Mouse (Mus musculus) heart, embryonic 12.5 days (tissue): Measurements from ENCODE around the gene Wdr92. TPM values are rescaled to one million over a fixed set of nuclear protein-coding genes. Genes with fewer than 3 reads are reported as not detected.

Source experiments
- ATAC-seq: fragments of 200-750 bp; cut with Nextera tagmentation; 2 replicates; pipeline ENCODE4 v1.8.0; 2017; ENCODE audit warnings: moderate TSS enrichment, moderate library complexity; ENCODE audit not compliant: insufficient number of reproducible peaks, low FRiP score
- H3K27ac ChIP-seq: fragments of 300-500 bp; sonication (generic); 2 replicates; pipeline ENCODE4 v1.5.1; 2016; ENCODE audit warnings: mild to moderate bottlenecking, moderate library complexity; ENCODE audit not compliant: poor library complexity, severe bottlenecking
- H3K27me3 ChIP-seq: fragments of 300-500 bp; sonication (generic); replicated peaks from 2 replicates; pipeline ENCODE4 v1.6.1; 2016; ENCODE audit warnings: mild to moderate bottlenecking, moderate library complexity
- H3K36me3 ChIP-seq: fragments of 300-500 bp; sonication (generic); 2 replicates; pipeline ENCODE4 v1.6.1; 2016; ENCODE audit warnings: mild to moderate bottlenecking, moderate library complexity
- H3K4me1 ChIP-seq: fragments of 300-500 bp; sonication (generic); replicated peaks from 2 replicates; pipeline ENCODE4 v1.6.1; 2016; ENCODE audit warnings: mild to moderate bottlenecking
- H3K4me2 ChIP-seq: fragments of 300-500 bp; sonication (generic); 2 replicates; pipeline ENCODE4 v1.6.1; 2016; ENCODE audit warnings: mild to moderate bottlenecking, moderate library complexity
- H3K4me3 ChIP-seq: fragments of 300-500 bp; sonication (generic); 2 replicates; pipeline ENCODE4 v1.5.1; 2016; ENCODE audit warnings: mild to moderate bottlenecking
- H3K9ac ChIP-seq: fragments of 300-500 bp; sonication (generic); 2 replicates; pipeline ENCODE4 v1.6.1; 2016; ENCODE audit warnings: mild to moderate bottlenecking, moderate library complexity
- H3K9me3 ChIP-seq: fragments of 300-500 bp; sonication (generic); replicated peaks from 2 replicates; pipeline ENCODE4 v1.6.1; 2016; ENCODE audit warnings: mild to moderate bottlenecking, moderate library complexity
- WGBS: fragments of 180-500 bp; shearing (Covaris S2); methylation state at CpG from one replicate; pipeline ENCODE4 v1.1.7; 2016; 5-methylcytosine and 5-hydroxymethylcytosine counted together
- polyA plus RNA-seq: library from polyadenylated mRNA; unstranded; fragments of >200 nt; fragmentation: Nextera tagmentation; extraction: Ambion mirVana; gene quantifications from 2 replicates; pipeline ENCODE4 v1.2.1, GENCODE M21; 2016

The Wdr92 gene
- polyA plus RNA-seq: 21.9 and 22.4 TPM in 2 replicates

DNA sequence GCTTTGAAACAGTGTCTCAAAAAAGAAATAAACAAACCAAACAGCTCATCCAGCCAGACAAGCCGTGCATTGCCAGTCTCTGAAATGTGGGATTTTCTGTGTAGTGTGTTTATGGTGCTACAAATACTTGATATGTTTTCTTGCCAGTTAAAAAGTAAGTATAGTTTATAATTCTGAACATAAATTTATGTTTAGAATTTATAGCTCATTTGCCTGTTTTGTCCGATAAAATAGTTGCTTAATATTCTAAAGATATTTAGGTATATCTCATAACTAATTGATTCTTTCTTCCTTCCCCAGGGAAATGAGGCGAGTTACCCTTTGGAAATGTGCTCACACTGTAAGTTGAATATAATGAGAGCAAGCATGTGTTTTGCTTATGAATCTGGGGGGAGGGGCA is at the start of gene Wdr92:
TSS of gene Wdr92 (plus strand) at position 301 of the 400 bp plus-strand sequence.
- H3K9ac ChIP-seq: no peak within 1 kb of the TSS
- H3K36me3 ChIP-seq: peaks cover 8% of the 10 kb centered on the region
- H3K4me2 ChIP-seq: no peak within 1 kb of the TSS
- no peak within 1 kb of the TSS for H3K27ac ChIP-seq
- no peak for ATAC-seq
- H3K4me3 ChIP-seq: no peak within 1 kb of the TSS
- no peaks in the 10 kb centered on the region for H3K9me3 ChIP-seq
- 89% methylated on average over 3 of the region's 3 CpGs for WGBS
- no peaks in the 10 kb centered on the region for H3K4me1 ChIP-seq
- H3K27me3 ChIP-seq: no peaks in the 10 kb centered on the region

DNA sequence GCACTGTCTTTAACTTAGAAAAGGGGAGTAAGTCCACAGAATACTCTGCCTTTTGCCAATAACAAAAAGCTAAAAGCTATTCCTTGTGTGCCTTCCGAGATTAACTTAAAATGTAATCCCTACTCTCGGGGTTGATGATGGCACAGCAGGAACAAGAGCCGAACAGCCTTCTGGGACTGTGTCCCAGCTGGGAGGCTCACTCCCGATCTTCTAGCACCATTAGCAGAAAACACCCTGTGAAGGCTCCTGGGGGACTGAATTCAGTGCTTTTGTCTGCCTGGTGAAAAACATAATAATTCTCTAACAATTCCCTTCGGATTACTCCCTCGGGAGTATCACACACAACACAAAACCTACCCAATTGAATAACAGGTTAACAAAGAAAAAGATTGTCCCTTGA is 46.3 kb upstream of the Wdr92 start:
- ATAC-seq: no peak
- WGBS: 33% methylated on average over 6 of the region's 6 CpGs
- Histone ChIP-seq H3K4me2 (no peak overlapping the region), H3K4me1 (no peaks in the 10 kb centered on the region), H3K27me3 (no peaks in the 10 kb centered on the region), H3K36me3 (no peaks in the 10 kb centered on the region), H3K4me3 (no peak overlapping the region), H3K9ac (no peak overlapping the region), H3K27ac (no peak overlapping the region), H3K9me3 (no peaks in the 10 kb centered on the region)

DNA sequence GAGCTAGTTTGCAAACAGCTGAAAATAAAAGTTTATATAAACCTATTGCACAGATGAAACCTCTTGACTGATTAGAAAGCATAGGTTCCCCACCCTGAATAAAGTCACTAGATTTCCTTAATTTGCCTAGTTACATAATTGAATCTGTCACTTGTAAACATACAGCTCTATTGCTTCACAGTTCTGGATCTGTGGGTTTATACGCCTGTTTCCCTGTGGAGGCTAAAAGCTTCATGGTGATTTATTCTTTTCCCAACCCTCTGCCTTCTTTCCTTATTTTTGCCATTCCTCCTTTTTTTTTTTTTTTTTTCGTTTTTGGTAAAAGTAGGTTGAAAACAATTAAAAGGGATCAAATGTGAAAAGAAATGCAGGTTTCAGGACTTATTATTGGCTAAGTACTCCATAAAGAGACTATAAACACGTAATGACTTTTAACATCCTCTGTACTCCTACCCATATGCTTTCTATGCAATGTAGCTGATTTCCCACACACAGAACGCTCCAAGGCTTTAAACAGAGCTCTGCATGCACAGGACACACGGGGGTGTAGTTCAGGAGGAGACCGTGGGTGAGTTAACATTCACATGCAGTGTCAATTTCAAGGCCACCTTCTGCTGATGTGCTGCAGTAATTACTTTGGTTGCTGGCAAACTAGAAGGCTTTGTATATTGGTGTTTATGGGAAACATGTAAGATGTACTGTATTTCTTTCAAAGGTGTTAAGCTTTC is 43.4 kb upstream of the Wdr92 start:
- Histone ChIP-seq H3K27ac (no peak overlapping the region), H3K4me1 (no peaks in the 10 kb centered on the region), H3K27me3 (no peaks in the 10 kb centered on the region), H3K9ac (no peak overlapping the region), H3K9me3 (no peaks in the 10 kb centered on the region), H3K36me3 (no peaks in the 10 kb centered on the region), H3K4me3 (no peak overlapping the region), H3K4me2 (no peak overlapping the region)
- WGBS: 66% methylated on average over 6 of the region's 6 CpGs
- ATAC-seq: no peak

DNA sequence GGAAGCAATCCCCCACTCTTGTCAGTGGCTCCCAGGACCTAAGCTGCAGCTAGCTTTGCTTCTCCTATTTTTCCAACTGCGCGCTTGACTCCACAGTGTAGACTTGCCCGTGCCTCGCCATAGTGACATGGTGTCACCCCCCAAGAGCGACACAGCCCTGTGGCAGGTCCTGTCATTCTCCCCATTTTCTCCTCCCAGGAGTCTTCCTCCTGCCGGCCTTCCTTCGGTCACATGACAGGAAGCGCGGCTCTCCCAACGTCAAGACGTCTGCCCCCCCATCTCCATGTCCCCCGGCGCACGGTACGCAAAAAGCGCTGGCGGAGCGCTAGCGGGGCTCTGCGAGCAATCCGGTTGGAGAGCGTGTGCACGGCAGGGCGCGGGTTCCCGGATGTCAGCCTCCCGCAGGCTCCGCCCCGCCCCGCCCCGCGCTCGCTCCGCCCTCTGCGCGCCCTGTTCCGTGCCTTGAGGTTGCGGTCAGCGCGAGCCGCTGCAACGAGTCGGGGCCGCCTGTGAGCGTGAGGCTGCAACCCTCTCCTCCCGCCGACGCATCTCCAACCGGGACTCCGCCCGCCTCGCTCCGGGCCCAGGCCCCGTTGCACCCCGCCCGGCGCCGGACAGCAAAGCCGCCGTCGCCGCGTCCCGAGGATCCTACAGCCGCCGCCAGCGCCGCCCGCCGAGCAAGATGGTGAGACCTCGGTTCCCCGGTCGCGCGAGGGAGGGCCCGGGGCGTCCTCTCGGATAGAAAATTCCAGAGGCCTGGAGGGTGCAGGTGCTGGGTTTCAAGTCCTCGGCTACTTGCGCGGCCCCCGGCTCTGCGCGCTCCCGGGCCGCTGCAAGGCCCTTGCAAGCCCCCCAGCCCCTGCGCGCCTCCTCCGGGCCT is 22.8 kb upstream of the Wdr92 start, which contains the start of gene Ppp3r1:
TSS of gene Ppp3r1 (plus strand) at position 406 of the 880 bp plus-strand sequence.
- Histone ChIP-seq H3K27ac (peak within 1 kb of the TSS; percentile 96), H3K9ac (peak within 1 kb of the TSS; percentile 98), H3K4me2 (peak within 1 kb of the TSS; percentile 87), H3K4me1 (peaks cover 19% of the 10 kb centered on the region), H3K9me3 (no peaks in the 10 kb centered on the region), H3K27me3 (no peaks in the 10 kb centered on the region), H3K36me3 (no peaks in the 10 kb centered on the region), H3K4me3 (peak within 1 kb of the TSS; percentile 94)
- peak; percentile 99 for ATAC-seq
- under 1% methylated on average over 80 of the region's 89 CpGs for WGBS

DNA sequence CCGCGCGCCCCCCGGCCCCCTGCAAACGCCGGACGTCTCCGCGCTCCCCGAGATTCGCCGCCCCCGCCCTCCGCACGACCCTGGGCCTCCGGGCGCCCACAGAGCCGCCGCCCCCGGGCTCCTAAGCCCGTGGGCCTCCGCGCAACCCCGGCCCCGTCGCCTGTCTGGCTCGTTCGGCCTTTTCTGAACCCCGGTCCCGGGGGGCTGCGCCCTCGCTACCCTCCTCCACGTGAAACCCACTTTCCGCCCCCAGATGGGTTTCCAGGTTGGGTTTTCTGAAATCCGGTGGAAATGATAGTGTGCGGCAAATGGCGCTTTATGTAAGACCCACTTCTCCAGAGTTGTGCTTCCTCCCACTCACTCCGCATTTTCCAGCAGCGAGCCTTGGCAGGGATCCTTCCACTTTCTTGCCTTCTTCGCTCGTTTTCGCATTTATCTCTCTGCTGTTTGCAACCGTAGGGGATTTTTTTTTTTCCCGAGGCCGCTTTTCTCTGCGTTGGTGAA is 22.1 kb upstream of the Wdr92 start:
- H3K9ac ChIP-seq: peak overlapping the region; percentile 98
- peaks cover 20% of the 10 kb centered on the region for H3K4me1 ChIP-seq

DNA sequence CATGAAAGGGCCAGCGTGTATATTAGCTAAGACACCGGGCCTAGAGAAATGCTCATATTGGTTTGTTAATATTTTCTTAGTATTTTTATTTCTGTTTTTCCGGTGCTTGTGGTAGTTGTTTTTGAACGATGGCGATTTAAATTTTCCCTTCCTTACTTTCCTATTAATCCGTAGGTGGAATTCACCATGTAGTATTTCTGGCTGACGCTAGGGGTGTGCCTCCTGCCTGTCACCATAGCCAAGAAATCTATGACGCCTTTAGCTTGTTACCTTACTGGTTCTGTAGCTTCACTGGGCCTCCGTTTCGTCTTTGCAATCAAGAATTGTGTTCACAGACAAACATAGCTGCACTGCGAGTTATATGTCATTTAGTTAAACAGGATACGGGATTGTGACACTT is 21.7 kb upstream of the Wdr92 start:
- Histone ChIP-seq H3K4me2 (peak overlapping the region; percentile 87), H3K9ac (peak overlapping the region; percentile 98), H3K27me3 (no peaks in the 10 kb centered on the region), H3K27ac (peak overlapping the region; percentile 96), H3K9me3 (no peaks in the 10 kb centered on the region), H3K4me3 (peak overlapping the region; percentile 94), H3K4me1 (peaks cover 21% of the 10 kb centered on the region), H3K36me3 (no peaks in the 10 kb centered on the region)
- 2% methylated on average over 12 of the region's 12 CpGs for WGBS
- ATAC-seq: no peak

More for the DNA sequence above, 22.1 kb upstream of the Wdr92 start:
- peak; percentile 43 for ATAC-seq
- H3K36me3 ChIP-seq: no peaks in the 10 kb centered on the region
- H3K27ac ChIP-seq: peak overlapping the region; percentile 96
- under 1% methylated on average over 46 of the region's 46 CpGs for WGBS
- H3K4me3 ChIP-seq: peak overlapping the region; percentile 94
- no peaks in the 10 kb centered on the region for H3K9me3 ChIP-seq
- peak overlapping the region; percentile 87 for H3K4me2 ChIP-seq
- no peaks in the 10 kb centered on the region for H3K27me3 ChIP-seq

DNA sequence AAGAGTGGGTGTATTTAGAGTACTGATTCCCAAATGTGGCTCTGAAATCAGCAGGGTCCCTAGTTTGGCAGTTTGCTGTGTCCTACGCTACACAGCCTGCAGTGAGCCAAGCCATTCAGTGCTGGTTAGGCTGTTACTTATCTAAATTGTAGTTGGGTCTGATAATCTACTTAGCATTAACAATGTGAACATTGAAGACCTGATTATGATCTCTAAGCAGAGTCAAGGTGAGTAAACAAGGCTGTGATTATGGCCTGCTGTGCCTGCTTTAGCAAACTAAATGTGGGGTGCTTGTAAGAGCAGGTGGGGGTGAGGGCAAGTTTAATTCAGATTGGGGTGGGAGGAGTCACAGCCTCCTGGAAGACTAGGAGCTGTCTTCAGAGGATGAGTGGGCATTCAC is 18.0 kb upstream of the Wdr92 start:
- H3K36me3 ChIP-seq: no peaks in the 10 kb centered on the region
- H3K4me3 ChIP-seq: no peak overlapping the region
- peaks cover 33% of the 10 kb centered on the region for H3K4me1 ChIP-seq
- no peak overlapping the region for H3K27ac ChIP-seq
- WGBS: 81% methylated on average over 1 of the region's 1 CpGs
- no peaks in the 10 kb centered on the region for H3K9me3 ChIP-seq
- H3K27me3 ChIP-seq: no peaks in the 10 kb centered on the region
- H3K4me2 ChIP-seq: no peak overlapping the region
- no peak overlapping the region for H3K9ac ChIP-seq
- no peak for ATAC-seq

DNA sequence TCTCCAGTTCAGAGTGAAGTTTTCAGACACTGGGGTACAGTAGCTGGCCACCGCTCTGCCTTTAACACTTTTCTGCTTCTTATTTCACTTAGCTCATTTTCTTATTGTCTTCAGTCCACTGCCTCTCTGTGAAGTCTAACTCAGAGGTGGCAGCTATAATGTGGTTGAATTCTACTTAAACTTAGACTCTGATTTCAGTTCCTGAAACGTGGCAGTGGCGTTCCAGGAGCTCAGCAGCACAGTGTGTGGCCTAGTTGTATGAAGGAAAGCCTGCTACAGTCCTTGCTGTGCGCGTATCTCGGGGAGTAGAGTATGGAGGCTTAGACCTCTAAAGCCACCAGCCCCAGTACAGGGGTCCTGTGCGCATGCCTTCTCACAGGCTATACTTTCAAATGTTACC is 15.3 kb upstream of the Wdr92 start:
- Histone ChIP-seq H3K36me3 (no peaks in the 10 kb centered on the region), H3K9ac (no peak overlapping the region), H3K4me3 (no peak overlapping the region), H3K4me2 (no peak overlapping the region), H3K4me1 (peaks cover 42% of the 10 kb centered on the region), H3K27me3 (no peaks in the 10 kb centered on the region), H3K27ac (no peak overlapping the region), H3K9me3 (no peaks in the 10 kb centered on the region)
- 92% methylated on average over 7 of the region's 7 CpGs for WGBS
- no peak for ATAC-seq

DNA sequence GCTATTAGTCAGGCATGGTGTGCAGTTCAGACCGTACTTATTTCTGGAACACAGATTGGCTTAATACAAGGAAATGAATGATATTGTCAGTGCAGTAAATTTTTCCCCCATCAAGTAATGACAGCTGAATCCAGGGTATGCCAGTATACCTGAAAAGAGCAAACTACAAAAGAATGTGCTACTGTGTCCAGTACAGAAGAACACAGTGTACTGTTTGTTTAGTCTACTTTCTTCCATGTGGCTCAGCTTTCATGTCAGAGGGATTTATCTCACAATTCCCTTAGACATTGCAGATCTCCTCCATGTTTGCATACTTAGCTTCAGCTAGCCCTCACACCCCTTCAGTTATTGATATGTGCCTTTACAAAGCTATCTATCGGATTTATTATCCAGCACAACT is 12.6 kb upstream of the Wdr92 start:
- peaks cover 9% of the 10 kb centered on the region; the same call in 1 of the 2 replicates for H3K36me3 ChIP-seq
- no peak for ATAC-seq
- no peak overlapping the region for H3K4me2 ChIP-seq
- WGBS: 79% methylated on average over 2 of the region's 2 CpGs
- H3K4me1 ChIP-seq: peaks cover 39% of the 10 kb centered on the region
- H3K9ac ChIP-seq: no peak overlapping the region
- H3K27me3 ChIP-seq: no peaks in the 10 kb centered on the region
- H3K4me3 ChIP-seq: no peak overlapping the region
- H3K27ac ChIP-seq: no peak overlapping the region
- peaks cover 3% of the 10 kb centered on the region; the same call in 1 of the 2 replicates for H3K9me3 ChIP-seq

DNA sequence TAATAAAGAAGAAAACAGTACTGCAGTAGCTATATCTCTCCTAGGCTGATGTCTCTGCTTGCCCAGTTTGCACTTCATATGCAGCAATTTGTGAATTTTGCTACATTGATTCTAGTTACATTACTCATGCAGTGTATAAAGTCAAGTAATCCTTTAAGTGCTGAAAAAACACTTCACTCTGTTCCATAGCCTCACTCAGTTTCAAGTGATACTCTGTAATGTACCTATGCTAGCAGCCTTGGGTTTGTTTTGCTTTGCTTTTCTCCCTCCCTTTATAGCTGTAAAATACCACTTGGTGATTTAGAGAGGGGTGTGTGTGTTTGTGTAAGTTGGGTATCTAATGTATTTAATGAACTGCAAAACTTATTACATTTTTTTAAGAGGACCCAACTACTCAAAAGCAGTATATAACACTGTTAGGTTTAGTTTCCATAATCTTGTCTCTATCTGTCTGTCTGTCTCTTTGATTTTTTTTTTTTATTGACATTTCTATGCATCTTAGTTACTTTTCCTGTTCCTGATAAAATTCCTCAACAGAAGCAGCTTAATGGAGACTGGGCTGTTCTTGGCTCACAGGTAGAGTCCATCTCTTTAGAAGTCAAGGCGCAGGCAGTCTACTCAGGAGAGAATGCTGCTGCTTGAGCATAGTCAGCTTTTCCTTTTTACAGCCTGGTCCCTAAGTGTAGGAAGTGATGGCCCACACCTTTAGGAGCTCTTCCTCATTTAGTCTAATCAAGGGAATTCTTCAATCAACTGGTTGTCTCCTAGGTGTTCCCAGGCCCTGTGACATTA is 10.8 kb upstream of the Wdr92 start:
- no peak overlapping the region for H3K4me3 ChIP-seq
- WGBS: 100% methylated on average over 1 of the region's 1 CpGs
- H3K27me3 ChIP-seq: no peaks in the 10 kb centered on the region
- peaks cover 9% of the 10 kb centered on the region; the same call in 1 of the 2 replicates for H3K36me3 ChIP-seq
- ATAC-seq: no peak
- no peak overlapping the region for H3K27ac ChIP-seq
- no peak overlapping the region for H3K9ac ChIP-seq
- H3K9me3 ChIP-seq: peaks cover 3% of the 10 kb centered on the region; the same call in 1 of the 2 replicates
- peaks cover 31% of the 10 kb centered on the region for H3K4me1 ChIP-seq
- H3K4me2 ChIP-seq: no peak overlapping the region
